Mouse (Mus musculus): ENCODE results near the gene Lypd5. TPM values are rescaled to one million over a fixed set of nuclear protein-coding genes. Genes with fewer than 3 reads are reported as not detected.
A peak's percentile ranks its signal among the peaks of the same experiment; 100 is the strongest.

Lypd5 gene
- polyA plus RNA-seq, 1 experiment from 2014 or later, result not detected

- H3K27me3 ChIP-seq, result no peaks in the 10 kb centered on the region
- no peak overlapping the region for H3K27ac ChIP-seq (replicated peaks)
- no peak overlapping the region for H3K4me3 ChIP-seq
- no peaks in the 10 kb centered on the region for H3K4me1 ChIP-seq (replicated peaks)
- H3K9ac ChIP-seq, result no peak overlapping the region
- no peaks in the 10 kb centered on the region for H3K36me3 ChIP-seq
- peak; percentile 77 for ATAC-seq (ENCODE audit: low FRiP score, low read depth)
- 22% methylated on average over 10 of the region's 10 CpGs for whole genome bisulfite sequencing
- H3K4me2 ChIP-seq, result no peak overlapping the region
- H3K9me3 ChIP-seq, result no peaks in the 10 kb centered on the region
Observed at GRCm38 (mm10) chr7:24364827-24365226, 15.8 kb downstream of the Lypd5 start.

DNA sequence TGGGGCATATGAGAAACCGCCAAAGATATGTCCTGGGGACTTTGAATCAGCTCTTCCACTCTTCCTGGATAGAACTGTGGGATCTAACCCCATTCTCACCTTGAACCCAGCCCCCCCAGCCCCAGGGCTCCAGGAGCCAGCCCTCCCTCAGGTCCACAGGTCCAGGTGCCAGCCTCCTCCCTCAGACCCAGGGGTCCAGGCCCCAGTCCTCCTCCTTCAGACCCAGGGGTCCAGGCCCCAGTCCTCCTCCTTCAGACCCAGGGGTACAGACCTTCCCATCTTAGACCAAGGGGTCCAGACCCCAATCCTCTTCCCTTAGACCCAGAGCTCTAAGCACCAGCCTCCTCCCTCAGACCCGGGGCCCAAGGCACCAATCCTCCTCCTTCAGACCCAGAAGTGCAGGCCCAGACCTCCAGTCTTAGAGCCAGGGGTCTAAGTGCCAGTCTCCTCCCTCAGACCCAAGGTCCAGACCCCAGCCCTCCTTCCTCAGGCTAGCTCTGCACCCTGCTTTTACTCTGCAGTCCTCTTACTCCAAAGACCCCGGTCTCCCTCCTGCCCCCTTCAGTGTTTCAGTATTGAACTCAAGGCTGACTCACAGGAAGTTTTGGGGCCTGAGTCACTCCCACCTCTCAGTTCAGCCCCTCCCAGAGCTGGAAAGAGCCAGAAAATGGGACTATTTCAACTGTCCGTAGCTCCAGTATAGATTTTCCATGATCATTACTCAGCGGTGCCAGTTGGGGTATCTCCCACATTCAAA lies 16.4 kb downstream of the Lypd5 start:
- ATAC-seq (ENCODE audit: low FRiP score, low read depth), result peak; percentile 33; the same call in 1 of the 2 replicates
- H3K27ac ChIP-seq (replicated peaks), result no peak overlapping the region
- WGBS, result 84% methylated on average over 5 of the region's 5 CpGs

GRCm38 (mm10) chr7:24366716-24367632 lies 18.0 kb downstream of the Lypd5 start:
- Histone ChIP-seq H3K27me3 (no peaks in the 10 kb centered on the region), H3K9ac (no peak overlapping the region), H3K4me1 (replicated peaks) (no peaks in the 10 kb centered on the region; the same call in 1 of the 2 replicates), H3K4me2 (no peak overlapping the region), H3K36me3 (no peaks in the 10 kb centered on the region), H3K27ac (replicated peaks) (no peak overlapping the region), H3K9me3 (no peaks in the 10 kb centered on the region), H3K4me3 (no peak overlapping the region)
- WGBS, result 83% methylated on average over 15 of the region's 15 CpGs
- no peak for ATAC-seq (ENCODE audit: low FRiP score, low read depth)

More for the DNA sequence above, 16.4 kb downstream of the Lypd5 start:
- no peak overlapping the region for H3K4me3 ChIP-seq
- H3K27me3 ChIP-seq, result no peaks in the 10 kb centered on the region
- H3K4me1 ChIP-seq (replicated peaks), result no peaks in the 10 kb centered on the region; the same call in 1 of the 2 replicates
- no peaks in the 10 kb centered on the region for H3K36me3 ChIP-seq
- no peak overlapping the region for H3K4me2 ChIP-seq
- H3K9me3 ChIP-seq, result no peaks in the 10 kb centered on the region
- no peak overlapping the region for H3K9ac ChIP-seq

- no peak for ATAC-seq (ENCODE audit: low FRiP score, low read depth)
- no peak overlapping the region for H3K27ac ChIP-seq (replicated peaks)
- 73% methylated on average over 4 of the region's 4 CpGs for WGBS
Observed at GRCm38 (mm10) chr7:24368226-24368625, 19.2 kb downstream of the Lypd5 start.

GRCm38 (mm10) chr7:24368946-24369345 lies 19.9 kb downstream of the Lypd5 start:
- no peak overlapping the region for H3K27ac ChIP-seq (replicated peaks)
- H3K4me2 ChIP-seq, result no peak overlapping the region
- no peak overlapping the region for H3K4me3 ChIP-seq
- H3K36me3 ChIP-seq, result no peaks in the 10 kb centered on the region
- no peaks in the 10 kb centered on the region for H3K9me3 ChIP-seq
- no peak overlapping the region for H3K9ac ChIP-seq
- ATAC-seq (ENCODE audit: low FRiP score, low read depth), result no peak
- H3K4me1 ChIP-seq (replicated peaks), result peaks cover 6% of the 10 kb centered on the region
- H3K27me3 ChIP-seq, result no peaks in the 10 kb centered on the region
- WGBS, result 93% methylated on average over 7 of the region's 7 CpGs

More at GRCm38 (mm10) chr7:24368226-24368625, 19.2 kb downstream of the Lypd5 start:
- H3K4me2 ChIP-seq, result no peak overlapping the region
- H3K36me3 ChIP-seq, result no peaks in the 10 kb centered on the region
- H3K9me3 ChIP-seq, result no peaks in the 10 kb centered on the region
- no peak overlapping the region for H3K4me3 ChIP-seq
- H3K9ac ChIP-seq, result no peak overlapping the region
- H3K4me1 ChIP-seq (replicated peaks), result peaks cover under 1% of the 10 kb centered on the region
- H3K27me3 ChIP-seq, result no peaks in the 10 kb centered on the region

DNA sequence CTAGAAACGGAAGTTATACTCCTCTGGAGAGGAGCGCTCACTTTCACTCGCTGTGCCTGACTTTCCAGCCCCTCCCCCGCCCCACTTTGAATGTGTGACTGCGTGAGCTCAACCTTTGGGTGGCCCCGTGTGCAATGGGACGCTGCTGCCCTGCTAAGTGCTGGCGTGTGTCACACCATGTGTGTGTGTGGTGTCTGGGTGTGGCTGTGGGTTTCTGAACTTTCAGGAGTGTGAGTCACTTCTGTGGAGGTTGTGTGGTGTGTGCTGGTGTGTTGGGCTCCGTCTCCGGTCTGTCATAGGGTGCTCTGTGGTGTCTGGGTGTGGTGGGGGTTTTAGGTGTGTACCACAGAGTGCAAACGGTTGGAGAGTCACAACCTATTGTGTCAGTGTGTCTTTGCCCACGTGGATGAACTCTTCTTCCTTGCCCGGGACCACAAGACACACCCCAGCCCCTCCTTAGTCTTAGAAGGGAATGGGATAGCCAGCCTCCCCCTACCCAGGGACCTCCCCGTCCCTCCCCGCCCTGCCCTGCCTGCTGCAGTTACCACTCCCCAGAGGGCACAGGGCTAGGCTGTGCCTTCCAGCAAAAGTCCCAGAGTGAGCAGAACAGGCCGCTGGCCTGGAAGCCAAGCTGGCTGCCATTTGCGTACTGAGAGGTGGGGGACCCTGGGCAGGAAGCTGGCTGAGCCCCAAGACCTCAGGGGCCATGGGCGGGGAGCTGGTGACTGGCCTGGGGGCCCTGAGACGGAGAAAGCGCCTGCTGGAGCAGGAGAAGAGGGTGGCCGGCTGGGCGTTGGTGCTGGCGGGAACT lies 20.9 kb downstream of the Lypd5 start, which contains the start of gene Kcnn4:
Gene Kcnn4, plus strand, starts transcription at position 533 of the 811 bp plus-strand sequence.
- Histone ChIP-seq H3K9ac (no peak within 1 kb of the TSS), H3K36me3 (no peaks in the 10 kb centered on the region), H3K4me2 (0 out of 2 replicates have a peak within 1 kb of the TSS, but pooled peaks have one; percentile 6), H3K27ac (replicated peaks) (no peak within 1 kb of the TSS), H3K9me3 (no peaks in the 10 kb centered on the region), H3K4me3 (no peak within 1 kb of the TSS), H3K4me1 (replicated peaks) (peaks cover 6% of the 10 kb centered on the region), H3K27me3 (no peaks in the 10 kb centered on the region)
- no peak for ATAC-seq (ENCODE audit: low FRiP score, low read depth)
- 49% methylated on average over 23 of the region's 23 CpGs for WGBS

DNA sequence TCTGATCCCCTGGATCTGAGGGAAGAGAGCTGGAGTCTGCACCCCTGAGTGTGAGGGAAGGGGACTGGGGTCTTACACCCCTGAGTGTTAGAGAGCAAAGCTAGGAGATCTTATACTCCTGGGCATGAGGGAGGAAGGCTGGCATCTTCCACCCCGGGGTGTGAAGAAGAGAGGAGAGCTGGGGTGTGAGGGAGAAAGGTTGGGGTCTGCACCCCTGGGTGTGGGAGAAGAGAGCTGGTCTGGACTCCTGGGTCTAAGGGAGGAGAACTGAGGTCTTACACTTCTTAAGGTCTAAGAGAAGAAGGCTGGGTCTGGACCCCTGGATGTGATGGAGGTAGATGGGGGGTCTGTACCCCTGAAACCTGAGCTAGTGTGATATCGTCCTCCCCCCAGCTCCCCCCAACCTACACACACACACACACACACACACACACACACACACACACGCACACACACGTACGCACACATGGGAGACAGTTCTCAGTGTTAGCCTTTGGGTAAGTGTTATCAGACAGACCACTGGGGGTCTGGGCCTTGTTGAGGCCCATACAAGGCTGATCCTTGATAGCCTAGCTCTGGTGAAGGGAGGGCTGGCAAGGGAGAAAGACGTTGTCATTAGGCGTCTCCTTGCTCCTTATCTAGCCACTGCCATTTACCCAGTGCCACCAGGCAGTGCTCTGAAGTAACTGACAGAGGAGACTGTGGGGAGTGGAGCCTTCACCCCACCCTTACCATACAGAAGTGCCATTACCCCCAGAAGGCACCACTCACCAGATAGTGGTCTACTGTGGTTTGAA lies 22.2 kb downstream of the Lypd5 start:
- H3K9ac ChIP-seq, result no peak overlapping the region
- peaks cover 6% of the 10 kb centered on the region for H3K4me1 ChIP-seq (replicated peaks)
- H3K27ac ChIP-seq (replicated peaks), result no peak overlapping the region
- H3K27me3 ChIP-seq, result no peaks in the 10 kb centered on the region
- 86% methylated on average over 6 of the region's 7 CpGs for WGBS
- no peaks in the 10 kb centered on the region for H3K36me3 ChIP-seq
- H3K4me3 ChIP-seq, result no peak overlapping the region
- no peak overlapping the region for H3K4me2 ChIP-seq
- H3K9me3 ChIP-seq, result no peaks in the 10 kb centered on the region
- no peak for ATAC-seq (ENCODE audit: low FRiP score, low read depth)

DNA sequence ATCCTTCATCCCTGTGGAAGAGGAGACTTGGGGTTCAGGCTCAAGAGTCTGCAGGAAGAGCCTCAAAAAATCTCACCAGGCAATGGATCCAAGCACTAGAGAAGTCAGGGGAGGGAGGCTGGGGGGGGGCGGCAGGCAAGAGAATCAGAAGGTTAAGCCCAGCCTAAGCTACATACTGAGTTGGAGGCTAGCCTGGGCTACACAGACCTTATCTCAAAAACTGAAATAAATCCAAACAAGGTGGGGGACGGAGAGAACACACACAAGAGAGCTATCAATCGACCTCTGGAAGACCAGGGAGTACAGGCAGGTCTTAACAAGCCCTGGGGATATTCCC lies 22.8 kb downstream of the Lypd5 start:
- Histone ChIP-seq H3K4me1 (replicated peaks) (peaks cover 6% of the 10 kb centered on the region), H3K4me2 (no peak overlapping the region), H3K4me3 (no peak overlapping the region), H3K27ac (replicated peaks) (no peak overlapping the region), H3K9me3 (no peaks in the 10 kb centered on the region), H3K36me3 (no peaks in the 10 kb centered on the region), H3K27me3 (no peaks in the 10 kb centered on the region), H3K9ac (no peak overlapping the region)
- no peak for ATAC-seq (ENCODE audit: low FRiP score, low read depth)
- 71% methylated on average over 3 of the region's 3 CpGs for WGBS

GRCm38 (mm10) chr7:24372300-24372699 lies 23.3 kb downstream of the Lypd5 start:
- H3K27ac ChIP-seq (replicated peaks), result no peak overlapping the region
- no peaks in the 10 kb centered on the region for H3K9me3 ChIP-seq
- 89% methylated on average over 11 of the region's 11 CpGs for WGBS
- no peaks in the 10 kb centered on the region for H3K36me3 ChIP-seq
- peaks cover 11% of the 10 kb centered on the region for H3K4me1 ChIP-seq (replicated peaks)
- no peak overlapping the region for H3K9ac ChIP-seq
- H3K4me3 ChIP-seq, result no peak overlapping the region
- H3K4me2 ChIP-seq, result no peak overlapping the region
- no peak for ATAC-seq (ENCODE audit: low FRiP score, low read depth)
- peaks cover 4% of the 10 kb centered on the region; the same call in 1 of the 2 replicates for H3K27me3 ChIP-seq

DNA sequence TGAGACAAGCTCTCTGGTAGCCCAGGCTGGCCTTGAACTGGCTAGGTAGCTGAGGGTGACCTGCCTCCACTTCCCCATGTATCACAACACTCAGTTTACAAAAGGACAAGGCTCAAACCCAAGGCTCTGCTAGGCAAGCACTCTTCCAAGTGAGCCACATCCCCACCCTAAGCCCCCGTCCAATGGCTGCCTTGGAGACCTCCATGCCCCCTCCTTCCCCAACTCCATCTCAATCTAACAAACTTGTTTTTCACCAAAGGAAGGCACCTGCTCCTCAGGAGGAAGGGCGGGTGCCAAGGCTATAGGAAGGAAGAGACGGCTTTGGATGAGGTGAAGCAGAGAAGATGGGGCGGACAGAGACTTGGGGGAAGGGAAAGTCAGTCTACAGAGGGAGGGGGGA lies 23.8 kb downstream of the Lypd5 start:
- Histone ChIP-seq H3K36me3 (no peaks in the 10 kb centered on the region), H3K4me1 (replicated peaks) (peaks cover 14% of the 10 kb centered on the region), H3K4me3 (no peak overlapping the region), H3K27me3 (peaks cover 6% of the 10 kb centered on the region; the same call in 1 of the 2 replicates), H3K4me2 (no peak overlapping the region), H3K27ac (replicated peaks) (0 out of 2 replicates have a peak overlapping the region, but pooled peaks have one; percentile 4), H3K9ac (no peak overlapping the region), H3K9me3 (no peaks in the 10 kb centered on the region)
- WGBS, result 73% methylated on average over 4 of the region's 4 CpGs
- ATAC-seq (ENCODE audit: low FRiP score, low read depth), result no peak

Measured in hindbrain, embryonic 15.5 days (tissue).